Mouse (Mus musculus): ENCODE measurements around the gene Pcbd2.

GRCm38 (mm10) chr13:55824151-55824945 is 97.2 kb downstream of the Pcbd2 start:
- TF ChIP-seq GATA1 (IDR thresholded peaks at IDR 0.05; ENCODE audit: low read length) (no peak), TAL1 (IDR thresholded peaks at IDR 0.05; ENCODE audit: low read length) (no peak)
